Mouse (Mus musculus): Measurements from ENCODE around the gene Clec10a.

GRCm38 (mm10) chr11:70171847-70172246 lies 15.8 kb downstream of the Clec10a start:
- TF ChIP-seq MAX (IDR thresholded peaks at IDR 0.05; ENCODE audit: low read length) = no peak
- no peak for TF ChIP-seq E2F4 (IDR thresholded peaks at IDR 0.05; ENCODE audit: borderline replicate concordance, low read depth, low read length)
- TF ChIP-seq SMC3 (IDR thresholded peaks at IDR 0.05; ENCODE audit: low read depth, low read length) = peak; percentile 67
- TF ChIP-seq ZKSCAN1 (IDR thresholded peaks at IDR 0.05; ENCODE audit: low read depth, low read length) = no peak
- no peak for TF ChIP-seq POLR2A (IDR thresholded peaks at IDR 0.05; ENCODE audit: control insufficient read depth in 1 of 2, insufficient read depth in 1 of 2, low read depth in 1 of 2, low read length in 2 of 2, poor library complexity in 1 of 2)
- TF ChIP-seq CTCF (IDR thresholded peaks at IDR 0.05 in 2 of 3, conservative IDR thresholded peaks at IDR 0.05 in 1 of 3; ENCODE audit: control insufficient read depth in 1 of 3, insufficient read depth in 1 of 3, low read depth in 2 of 3, low read length in 3 of 3, poor library complexity in 1 of 3, severe bottlenecking in 1 of 3) = peak; percentile 55 to 86 (median 81)
- TF ChIP-seq POLR2AphosphoS2 (IDR thresholded peaks at IDR 0.05; ENCODE audit: low read length) = no peak
- TF ChIP-seq USF1 (IDR thresholded peaks at IDR 0.05; ENCODE audit: low read depth, low read length) = no peak
- TF ChIP-seq EP300 (IDR thresholded peaks at IDR 0.05; ENCODE audit: low read depth in 1 of 2, low read length in 2 of 2) = no peak
- TF ChIP-seq USF2 (IDR thresholded peaks at IDR 0.05; ENCODE audit: borderline replicate concordance in 1 of 2, insufficient read depth in 1 of 2, low read depth in 1 of 2, low read length in 2 of 2) = no peak

Data from MEL (cell line).